Mouse (Mus musculus): ENCODE measurements around the gene Mical3.

- TF ChIP-seq CTCF (IDR thresholded peaks at IDR 0.05) (no peak), POLR2A (IDR thresholded peaks at IDR 0.05; ENCODE audit: insufficient read depth, low read depth, low read length) (no peak), EP300 (IDR thresholded peaks at IDR 0.05; ENCODE audit: insufficient read depth, low read depth, low read length) (no peak)
Measured at GRCm38 (mm10) chr6:120976991-120977390, 153.8 kb downstream of the Mical3 start.
